ENCODE assay signal across 28 mouse cellular contexts in the genomic region with DNA sequence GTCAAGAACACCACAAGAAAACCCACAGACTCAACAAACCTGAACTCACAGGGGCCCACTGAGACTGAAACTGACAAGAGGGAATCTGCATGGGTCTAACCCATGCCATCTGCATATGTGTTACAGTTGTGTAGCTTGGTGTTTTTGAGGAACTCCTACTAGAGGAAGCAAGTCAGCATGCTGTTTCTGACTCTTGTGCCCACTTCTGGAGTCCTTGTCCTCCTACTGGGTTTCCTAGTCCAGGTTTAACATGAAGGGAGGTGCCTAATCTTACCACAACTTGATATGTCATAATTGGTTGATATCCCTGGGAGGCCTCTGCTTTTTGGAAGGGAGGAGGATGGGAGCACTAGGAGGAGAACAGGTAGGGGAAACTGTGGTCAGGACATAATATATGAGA.
"Had no signal": no experiment of that assay in that cellular context is flagged by ENCODE, and none has a peak within 500 bp of the region (broad histone marks: within the 10 kb centered on the region; RNA-seq: fewer than 3 reads in every experiment).

No protein-coding gene starts in this region.

- H3K4me1 ChIP-seq: heart, embryonic 13.5 days; heart, embryonic 15.5 days; hindbrain, embryonic 13.5 days; hindbrain, embryonic 15.5 days; intestine, embryonic 15.5 days; kidney, embryonic 15.5 days; limb, embryonic 10.5 days; limb, embryonic 12.5 days; liver, embryonic 13.5 days had no signal

- H3K4me3 ChIP-seq: heart, adult 2 months; heart, embryonic 13.5 days; heart, embryonic 15.5 days; hindbrain, embryonic 13.5 days; hindbrain, embryonic 15.5 days; intestine, embryonic 15.5 days; kidney, embryonic 15.5 days; left cerebral cortex, adult 2 months; limb, embryonic 10.5 days; limb, embryonic 12.5 days; liver, embryonic 13.5 days had no signal

- ATAC-seq: hindbrain, postnatal 0 days; intestine, embryonic 15.5 days had no signal

- H3K9ac ChIP-seq: heart, embryonic 13.5 days; heart, embryonic 15.5 days; hindbrain, embryonic 13.5 days; hindbrain, embryonic 15.5 days; intestine, embryonic 15.5 days; kidney, embryonic 15.5 days; limb, embryonic 12.5 days; liver, embryonic 13.5 days had no signal

- H3K4me2 ChIP-seq: heart, embryonic 11.5 days; heart, embryonic 13.5 days; heart, embryonic 15.5 days; hindbrain, embryonic 13.5 days; hindbrain, embryonic 15.5 days; intestine, embryonic 15.5 days; kidney, embryonic 15.5 days; limb, embryonic 12.5 days; liver, embryonic 11.5 days; liver, embryonic 13.5 days had no signal

- H3K27ac ChIP-seq: heart, adult 2 months; heart, embryonic 13.5 days; heart, embryonic 15.5 days; hindbrain, embryonic 13.5 days; hindbrain, embryonic 15.5 days; hindbrain, postnatal 0 days; intestine, embryonic 15.5 days; kidney, embryonic 15.5 days; kidney, postnatal 0 days; left cerebral cortex, adult 2 months; limb, embryonic 10.5 days; limb, embryonic 12.5 days; liver, embryonic 13.5 days had no signal

- H3K36me3 ChIP-seq: heart, embryonic 13.5 days; heart, embryonic 15.5 days; hindbrain, embryonic 13.5 days; hindbrain, embryonic 15.5 days; intestine, embryonic 15.5 days; kidney, embryonic 15.5 days; limb, embryonic 10.5 days; limb, embryonic 12.5 days; liver, embryonic 13.5 days had no signal

- H3K27me3 ChIP-seq: heart, embryonic 13.5 days; heart, embryonic 15.5 days; hindbrain, embryonic 13.5 days; hindbrain, embryonic 15.5 days; intestine, embryonic 15.5 days; kidney, embryonic 15.5 days; limb, embryonic 12.5 days; liver, embryonic 13.5 days had no signal

- H3K9me3 ChIP-seq: heart, embryonic 13.5 days; heart, embryonic 15.5 days; hindbrain, embryonic 13.5 days; hindbrain, embryonic 15.5 days; intestine, embryonic 15.5 days; kidney, embryonic 15.5 days; limb, embryonic 10.5 days; limb, embryonic 12.5 days; liver, embryonic 13.5 days had no signal

- DNase-seq: gastrocnemius, postnatal 14 days; gastrocnemius, postnatal 36 days; heart, adult 11 months; heart, adult 2 months; heart, postnatal 14 days; heart, postnatal 36 days; kidney, adult 11 months; kidney, adult 2 months; kidney, adult 9 months; kidney, postnatal 14 days; kidney, postnatal 36 days; layer of hippocampus, adult 9-11 months; layer of hippocampus, postnatal 36 days; liver; liver, embryonic 13.5 days had no signal
